Mouse (Mus musculus) brain, embryonic 14.5 days (tissue): ENCODE results near the gene Zfp712.

Experiments used
- CTCF ChIP-seq: fragments of 200-500 bp; IDR thresholded peaks from 2 replicates; pipeline ENCODE4 v1.5.1; 2012; ENCODE audit warnings: inconsistent platforms, mild to moderate bottlenecking, moderate library complexity, borderline replicate concordance; ENCODE audit not compliant: insufficient read depth, insufficient read length; ENCODE audit errors: extremely low read depth
- POLR2A ChIP-seq: fragments of 200-500 bp; IDR thresholded peaks from 2 replicates; pipeline ENCODE4 v1.6.1; 2012; ENCODE audit warnings: mild to moderate bottlenecking, inconsistent platforms, borderline replicate concordance; ENCODE audit not compliant: poor library complexity, insufficient read depth, insufficient read length, severe bottlenecking; ENCODE audit errors: extremely low read depth

DNA sequence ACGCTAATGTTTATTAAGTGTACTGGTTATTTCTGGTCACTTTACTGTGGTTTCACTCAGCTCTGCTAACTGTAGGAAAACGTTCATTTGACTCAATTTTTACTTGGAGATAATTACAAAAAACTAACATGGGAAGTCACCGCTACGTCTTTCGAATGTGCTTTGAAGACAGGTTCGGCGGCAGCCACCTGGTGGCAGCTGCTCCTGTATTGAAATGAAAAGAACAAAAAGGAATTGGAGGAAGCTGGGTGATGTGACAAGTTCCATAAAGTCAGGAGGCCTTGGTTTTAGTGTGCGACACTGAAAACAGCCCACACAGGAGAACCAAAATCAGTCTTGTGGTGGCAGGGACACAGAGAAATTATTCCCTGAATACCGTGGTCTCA lies 47.8 kb upstream of the Zfp712 start:
- peak; percentile 57; the same call in 1 of the 2 replicates for TF ChIP-seq CTCF
- TF ChIP-seq POLR2A, result no peak
